Mouse (Mus musculus) 416B (cell line): Measurements from ENCODE around the gene Afg1l.

Source experiments
- DNase-seq: peaks from one replicate; pipeline ENCODE4 v3.0.0; 2011; ENCODE audit warnings: low read depth

Gene Afg1l

DNA sequence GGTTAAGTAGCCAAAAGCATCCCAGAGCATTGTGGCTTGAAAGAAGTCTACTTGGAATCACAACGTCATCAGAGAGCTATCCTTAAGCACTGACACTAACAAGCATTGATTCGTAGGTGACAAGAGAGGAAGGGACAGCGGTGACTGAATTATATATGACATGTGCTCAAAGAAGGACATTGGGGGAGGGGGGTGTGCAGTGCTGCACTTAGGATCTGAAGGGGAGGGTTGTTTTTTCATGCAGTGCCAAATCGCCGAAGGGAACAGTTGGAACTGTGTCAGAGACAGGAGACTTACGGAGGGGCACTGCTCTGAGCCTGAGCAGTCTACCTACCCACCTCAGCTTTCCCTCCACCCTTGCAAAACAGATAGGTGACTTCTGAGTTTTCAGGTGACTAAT, 94.7 kb downstream of the Afg1l start:
- DNase-seq = no peak

DNA sequence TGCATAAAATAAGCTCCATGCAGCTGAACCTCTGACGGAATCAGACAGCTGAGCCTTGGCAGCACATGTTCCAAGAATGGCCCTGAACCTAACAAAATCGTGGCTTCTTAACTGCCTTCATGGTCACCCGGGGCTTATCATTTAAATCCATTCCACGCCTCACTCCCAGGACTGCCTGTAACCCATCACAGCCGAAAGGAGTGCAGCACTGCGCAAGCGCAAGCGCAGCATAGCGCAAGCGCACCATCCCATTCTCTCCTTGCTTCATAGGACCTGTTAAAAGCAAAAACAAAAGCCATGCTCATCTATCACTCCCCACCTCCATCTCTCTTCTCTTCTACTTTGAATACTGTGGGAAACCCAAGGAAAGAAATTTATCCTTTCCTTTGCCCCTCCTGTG, 114.1 kb downstream of the Afg1l start:
- DNase-seq = no peak

DNA sequence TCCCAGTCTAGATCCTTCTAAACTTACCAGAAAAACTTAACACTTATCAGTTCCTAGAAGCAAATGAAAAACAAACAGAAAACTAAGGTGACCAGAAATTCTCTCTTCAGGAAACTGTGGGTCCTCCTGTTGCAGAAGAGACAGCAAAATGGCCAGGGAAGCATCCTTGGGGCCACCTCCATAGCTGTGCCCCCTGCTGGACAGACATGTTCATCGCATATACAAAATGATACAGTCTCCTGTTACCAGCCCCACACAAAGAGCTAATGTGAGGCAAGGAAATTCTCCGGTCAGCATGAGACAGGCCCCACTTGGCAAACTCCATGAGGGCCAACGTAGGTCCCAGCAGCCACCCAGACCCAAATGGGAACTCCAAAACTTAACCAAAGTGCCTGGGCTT, 122.4 kb downstream of the Afg1l start:
- DNase-seq = peak; percentile 23

DNA sequence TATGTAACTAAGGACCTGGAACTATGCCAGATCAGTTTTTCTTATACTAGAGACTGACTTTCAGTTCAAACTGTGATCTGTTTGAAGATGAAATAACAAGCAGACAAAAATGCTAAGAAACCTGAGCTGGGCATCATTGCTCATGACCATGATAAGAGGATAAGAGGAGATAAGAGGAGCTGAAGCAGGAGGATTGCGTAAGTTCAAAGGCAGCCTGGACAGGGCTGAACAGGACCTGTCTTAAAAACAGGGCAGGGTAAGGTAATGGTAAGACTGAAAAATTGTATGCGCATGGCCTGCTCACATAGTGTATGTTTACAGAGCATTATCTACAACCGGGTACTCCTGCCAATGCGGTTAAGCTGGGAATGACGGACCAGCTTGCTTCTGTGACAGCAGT, 130.4 kb downstream of the Afg1l start:
- peak; percentile 70 for DNase-seq

DNA sequence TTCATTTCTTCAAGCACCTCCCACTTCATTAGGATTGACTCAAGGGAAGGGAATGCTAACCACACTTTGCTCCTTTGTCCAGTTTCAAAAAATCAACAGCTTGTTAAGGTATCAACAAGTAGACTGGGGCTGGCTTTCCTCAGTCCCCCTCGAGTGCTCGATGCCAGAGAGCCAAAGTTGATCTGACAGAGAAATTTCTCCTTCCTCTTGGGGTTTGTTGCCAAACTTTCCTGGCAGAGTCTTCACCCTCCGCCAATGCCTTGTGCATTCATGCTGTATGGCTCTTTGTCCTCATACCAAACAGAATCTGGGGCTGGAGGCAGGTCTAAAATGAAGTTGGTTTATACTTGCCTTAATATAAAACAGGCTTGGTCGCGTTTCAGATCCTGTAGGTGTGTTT, 131.2 kb downstream of the Afg1l start:
- no peak for DNase-seq

- DNase-seq = no peak
Observed at GRCm38 (mm10) chr10:42346179-42346877, 132.0 kb downstream of the Afg1l start.

- DNase-seq = no peak
Observed at GRCm38 (mm10) chr10:42342714-42343113, 135.7 kb downstream of the Afg1l start.

GRCm38 (mm10) chr10:42341815-42342457, 136.4 kb downstream of the Afg1l start:
- DNase-seq = no peak

GRCm38 (mm10) chr10:42340426-42340793, 138.0 kb downstream of the Afg1l start:
- DNase-seq = no peak

GRCm38 (mm10) chr10:42339773-42340425, 138.5 kb downstream of the Afg1l start:
- DNase-seq = no peak

DNA sequence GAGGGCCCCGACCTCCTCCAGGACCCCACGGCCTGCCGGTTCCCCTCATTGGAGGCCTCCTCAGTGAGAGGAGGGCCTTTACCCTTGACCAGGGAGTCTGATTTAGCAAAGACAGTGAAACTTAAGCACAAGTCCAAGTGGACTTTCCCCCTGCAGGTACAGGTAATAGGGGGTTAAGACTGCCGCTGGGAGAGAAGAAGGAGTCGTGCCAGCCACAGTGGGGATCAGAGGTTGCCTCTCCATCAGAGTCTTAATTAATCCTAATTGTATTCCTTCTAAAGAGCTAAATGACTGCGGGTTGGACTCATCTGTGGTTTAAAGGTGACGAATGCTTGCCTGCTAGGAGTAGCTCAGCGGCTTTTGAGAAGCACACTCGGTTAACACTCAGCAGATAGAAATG, 139.9 kb downstream of the Afg1l start:
- no peak for DNase-seq

- DNase-seq = peak; percentile 36
Observed at GRCm38 (mm10) chr10:42327576-42327975, 150.8 kb downstream of the Afg1l start.

GRCm38 (mm10) chr10:42325305-42325704, 153.1 kb downstream of the Afg1l start:
- DNase-seq = no peak

DNA sequence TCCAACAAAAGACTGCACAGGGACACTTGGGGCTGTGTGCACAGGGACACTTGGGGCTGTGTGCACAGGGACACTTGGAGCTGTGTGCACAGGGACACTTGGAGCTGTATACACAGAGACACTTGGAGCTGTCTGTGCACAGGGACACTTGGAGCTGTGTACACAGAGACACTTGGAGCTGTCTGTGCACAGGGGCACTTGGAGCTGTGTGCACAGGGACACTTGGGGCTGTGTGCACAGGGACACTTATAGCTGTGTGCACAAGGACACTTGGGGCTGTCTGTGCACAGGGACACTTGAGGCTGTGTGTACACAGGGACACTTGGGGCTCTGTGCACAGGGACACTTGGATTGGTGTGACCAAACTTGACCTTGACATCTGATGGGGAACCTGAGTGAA, 154.4 kb downstream of the Afg1l start:
- no peak for DNase-seq

- DNase-seq = no peak
Observed at GRCm38 (mm10) chr10:42313222-42313786, 165.1 kb downstream of the Afg1l start.

- no peak for DNase-seq
Observed at GRCm38 (mm10) chr10:42312557-42312956, 165.8 kb downstream of the Afg1l start.

DNA sequence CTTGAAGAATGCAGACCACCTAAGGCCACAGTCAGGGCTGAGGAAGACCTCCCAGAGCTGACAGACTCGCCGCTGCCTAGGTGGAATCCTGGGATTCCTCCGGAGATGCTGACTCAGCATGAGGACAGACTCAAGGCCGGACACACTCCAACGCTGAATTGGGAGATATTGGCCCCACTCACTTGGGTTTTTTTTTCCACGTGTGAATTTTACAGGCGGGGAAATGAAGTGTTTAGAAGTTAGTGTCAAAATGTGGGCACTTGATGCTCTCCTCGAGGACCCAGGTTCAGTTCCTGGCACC, 169.7 kb downstream of the Afg1l start:
- no peak for DNase-seq

GRCm38 (mm10) chr10:42307980-42308686, 170.2 kb downstream of the Afg1l start:
- peak; percentile 65 for DNase-seq

DNA sequence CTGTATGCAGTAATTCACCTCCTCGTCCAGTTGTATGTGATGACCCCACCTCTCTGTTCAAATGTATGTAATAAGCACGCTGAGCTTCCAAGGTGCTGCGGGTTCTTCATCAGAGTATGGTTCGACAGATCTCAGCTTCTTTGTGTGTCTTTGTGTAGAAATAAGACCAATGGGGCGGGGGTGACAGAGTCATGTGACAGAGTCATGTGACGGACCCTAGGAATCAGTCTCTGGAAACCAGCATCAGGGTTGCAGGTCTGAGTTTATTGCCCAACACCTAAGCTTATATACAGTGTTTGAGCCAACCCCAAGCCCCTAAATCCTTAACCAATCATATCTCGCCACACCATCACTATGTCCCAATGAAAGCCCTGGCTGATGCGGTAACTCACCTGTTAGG, 171.9 kb downstream of the Afg1l start:
- no peak for DNase-seq

GRCm38 (mm10) chr10:42300805-42301204, 177.6 kb downstream of the Afg1l start:
- no peak for DNase-seq

GRCm38 (mm10) chr10:42299967-42300366, 178.4 kb downstream of the Afg1l start:
- DNase-seq = peak; percentile 36

DNA sequence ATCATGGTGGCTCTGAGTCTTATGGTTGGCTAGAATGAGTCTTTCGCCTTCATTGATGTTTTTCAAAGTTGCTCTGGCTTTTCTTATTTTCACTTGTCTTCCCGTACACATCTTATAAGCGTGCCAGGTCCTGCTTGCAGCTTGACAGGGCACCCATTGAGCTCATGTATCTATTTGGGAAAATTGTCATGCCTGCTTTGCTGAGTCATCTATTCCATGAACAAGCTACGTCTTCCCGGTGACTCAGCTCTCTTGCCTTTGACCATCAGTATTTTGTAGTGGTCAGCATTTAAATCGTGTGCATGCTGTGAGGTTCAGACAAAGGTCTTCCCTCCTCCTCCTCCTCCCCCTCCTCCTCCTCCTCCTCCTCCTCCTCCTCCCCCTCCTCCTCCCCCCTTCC, 178.9 kb downstream of the Afg1l start:
- DNase-seq = peak; percentile 74

- peak; percentile 46 for DNase-seq
Observed at GRCm38 (mm10) chr10:42297954-42298353, 180.4 kb downstream of the Afg1l start.
